Mouse (Mus musculus): Measurements from ENCODE around the gene Susd3.

GRCm38 (mm10) chr13:49225159-49225558 lies 23.3 kb downstream of the Susd3 start:
- TF ChIP-seq CTCF (IDR thresholded peaks at IDR 0.05; ENCODE audit: borderline replicate concordance, control insufficient read depth, extremely low read depth, insufficient read depth, low read length, poor library complexity) (no peak), POLR2A (IDR thresholded peaks at IDR 0.05; ENCODE audit: control insufficient read depth, extremely low read depth, insufficient read depth, low read length, poor library complexity) (no peak)
